Mouse (Mus musculus): ENCODE measurements at regions not wholly inside any gene's neighbourhood (a gene's known extent, or its start where the extent isn't known, plus 50 kb on each side); places are given as distances from the start of the nearest gene placed in this dataset.

DNA sequence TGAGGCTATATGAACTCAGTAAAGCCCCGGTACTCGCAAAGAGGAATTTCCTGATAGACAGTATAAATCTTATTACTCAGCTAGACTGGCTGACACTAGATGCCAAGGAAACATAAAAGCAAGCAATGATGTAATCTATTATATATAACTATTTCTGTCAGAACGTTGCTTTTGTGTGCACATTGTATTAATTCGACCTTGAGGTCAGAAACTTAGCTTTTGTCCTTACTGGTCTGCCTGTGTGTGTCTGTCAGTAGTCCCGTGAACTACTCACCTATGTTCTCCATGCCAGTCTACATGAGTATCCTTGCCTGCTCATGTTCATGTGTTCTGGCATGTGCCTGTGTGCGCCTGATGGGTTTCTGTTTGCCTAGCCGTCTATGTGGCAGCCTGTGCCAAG, 70.5 kb downstream of the Tmx1 start:
- no peak for DNase-seq

DNA sequence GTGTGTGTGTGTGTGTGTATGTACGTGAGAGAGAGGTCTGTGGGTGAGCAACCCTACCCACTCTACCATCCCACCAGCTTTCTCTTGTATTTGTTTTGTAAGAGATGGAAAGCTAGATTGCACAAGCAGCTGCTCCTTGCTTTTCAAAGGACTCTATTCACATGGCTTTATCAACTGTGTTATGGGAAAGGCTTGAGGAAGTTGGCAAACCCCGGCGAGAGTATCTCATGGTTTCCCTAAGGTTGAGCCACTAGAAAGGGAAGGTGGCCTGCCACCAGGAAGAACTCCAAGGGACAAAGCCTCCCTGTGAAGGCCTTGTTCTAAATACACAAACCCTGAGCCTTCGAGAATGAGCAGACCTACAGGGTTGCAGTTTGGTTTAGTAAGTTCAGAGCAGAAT, 71.8 kb downstream of the Tmx1 start:
- no peak for DNase-seq

DNA sequence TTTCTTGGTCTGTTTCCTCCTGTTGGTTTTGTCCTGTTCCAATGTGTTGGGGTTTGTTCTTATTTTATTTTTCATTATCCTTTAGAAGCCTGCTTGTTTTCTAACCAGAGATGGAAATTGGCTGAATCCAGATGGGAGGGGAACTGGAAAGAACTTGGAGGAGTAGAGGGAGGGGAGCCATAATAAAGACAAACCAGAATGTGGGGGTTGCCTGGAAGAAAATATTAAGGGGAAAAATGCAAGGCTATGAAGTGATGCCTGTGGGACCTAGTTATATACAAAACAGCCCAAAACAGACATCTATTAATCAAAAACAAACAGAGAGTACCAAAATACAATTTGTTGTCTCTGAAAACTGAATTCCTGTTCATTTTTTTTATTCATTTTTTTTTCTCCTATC, 78.8 kb downstream of the Tmx1 start:
- DNase-seq: no peak

DNA sequence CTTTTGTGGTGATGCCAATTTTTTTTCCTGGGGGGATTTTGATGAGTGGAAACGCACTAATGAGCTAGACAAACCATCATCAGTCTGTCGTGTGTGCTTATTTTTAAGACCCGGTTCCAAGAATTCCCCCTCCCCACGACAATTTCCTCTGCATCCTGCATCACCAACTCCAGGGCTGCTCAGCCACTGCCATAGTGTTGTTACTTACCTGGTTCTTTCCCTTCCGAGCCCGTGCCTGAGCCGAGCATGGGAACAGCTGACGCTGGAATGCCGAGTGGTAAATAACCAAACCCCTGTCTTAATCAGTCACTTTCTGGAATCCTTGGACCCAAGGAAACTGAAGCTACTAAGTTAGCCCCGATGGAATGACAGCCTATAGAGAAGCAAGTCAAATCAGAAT, 79.3 kb downstream of the Tmx1 start:
- DNase-seq: no peak

DNA sequence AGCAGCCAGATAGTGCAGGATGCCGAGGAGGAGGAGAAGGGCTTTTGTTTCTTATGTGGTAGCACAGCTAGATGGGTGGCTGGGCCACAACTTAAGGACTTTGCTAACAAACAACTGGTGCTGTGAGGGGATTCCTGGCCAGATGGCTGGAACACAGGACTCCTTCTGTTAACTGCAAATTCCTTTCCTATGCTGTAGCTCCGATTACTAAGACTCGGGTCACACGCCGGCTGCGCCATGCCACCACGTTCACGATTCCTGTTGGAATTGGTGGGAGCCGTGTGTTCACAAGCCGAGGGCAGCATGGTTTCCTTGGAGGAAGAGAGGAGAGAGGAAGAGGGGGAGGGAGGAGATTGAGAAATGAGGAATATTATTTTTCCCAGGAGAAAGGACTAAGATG, 79.9 kb downstream of the Tmx1 start:
- peak; percentile 41 for DNase-seq

DNA sequence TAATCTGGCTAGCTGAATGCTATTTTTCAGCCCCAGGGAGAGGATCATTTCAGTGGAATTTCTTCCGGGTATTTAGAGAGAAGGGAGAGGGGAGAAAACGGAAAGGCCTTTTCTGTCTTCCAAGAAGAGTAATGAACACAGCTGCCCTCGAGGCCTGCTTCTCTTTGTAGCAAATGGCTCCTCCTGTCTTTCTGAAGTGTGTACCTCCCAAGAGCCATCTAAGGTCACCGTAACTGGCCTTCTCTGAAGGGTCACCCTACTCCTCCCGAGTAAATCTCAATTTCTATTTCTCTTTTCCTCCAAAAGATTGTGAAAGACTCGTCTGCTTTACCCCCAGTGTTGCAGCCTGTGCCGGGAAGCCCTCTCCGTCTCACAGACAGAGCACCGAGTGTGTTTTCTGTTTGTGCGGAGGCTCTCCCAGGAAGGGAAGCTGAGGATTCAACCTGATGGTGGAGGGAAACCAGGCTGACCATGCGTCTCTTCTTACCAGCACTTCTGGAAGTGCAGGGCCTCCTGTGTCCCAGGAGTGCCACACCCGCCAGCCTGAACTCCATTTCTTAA, 80.6 kb downstream of the Tmx1 start:
- no peak for DNase-seq

DNA sequence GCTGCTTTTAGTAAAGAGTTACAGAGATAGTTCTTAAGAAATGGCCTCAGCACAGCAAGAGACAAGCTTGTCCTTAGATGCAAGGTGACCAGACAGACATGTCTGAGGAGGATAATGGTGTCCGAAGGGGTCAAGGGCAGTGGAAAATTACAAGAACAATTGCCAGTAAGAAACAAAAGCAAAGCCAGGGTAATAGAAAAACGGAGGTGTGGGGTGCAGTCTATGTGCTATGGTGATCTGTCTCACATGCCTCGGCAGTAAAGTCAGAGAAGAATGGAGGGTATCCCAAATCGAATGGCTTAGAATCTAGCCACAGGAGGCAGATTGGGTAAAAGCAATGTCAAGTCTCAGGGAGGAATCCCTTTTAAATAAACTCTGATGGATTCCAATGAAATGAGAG, 86.2 kb downstream of the Tmx1 start:
- DNase-seq: no peak

DNA sequence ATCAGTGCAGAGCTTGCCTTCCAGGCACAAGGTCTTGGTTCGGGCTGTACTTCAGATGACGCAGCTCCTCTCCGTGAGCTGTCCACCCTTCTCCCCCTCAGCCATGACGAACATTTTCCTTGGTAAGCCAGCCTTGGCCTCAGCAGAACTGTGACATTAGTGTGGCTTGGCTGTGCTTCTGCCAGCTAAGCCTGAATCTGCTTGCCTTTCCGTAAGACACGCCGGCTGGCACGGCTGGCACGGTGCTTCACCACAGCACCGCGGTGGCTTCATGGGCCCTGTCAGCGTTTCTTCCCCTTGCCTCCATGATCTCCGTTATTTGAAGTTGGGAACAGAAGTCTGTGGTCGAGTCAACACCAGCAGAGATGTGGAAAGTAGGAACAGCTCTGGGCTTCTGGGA, 87.0 kb downstream of the Tmx1 start:
- no peak for DNase-seq

DNA sequence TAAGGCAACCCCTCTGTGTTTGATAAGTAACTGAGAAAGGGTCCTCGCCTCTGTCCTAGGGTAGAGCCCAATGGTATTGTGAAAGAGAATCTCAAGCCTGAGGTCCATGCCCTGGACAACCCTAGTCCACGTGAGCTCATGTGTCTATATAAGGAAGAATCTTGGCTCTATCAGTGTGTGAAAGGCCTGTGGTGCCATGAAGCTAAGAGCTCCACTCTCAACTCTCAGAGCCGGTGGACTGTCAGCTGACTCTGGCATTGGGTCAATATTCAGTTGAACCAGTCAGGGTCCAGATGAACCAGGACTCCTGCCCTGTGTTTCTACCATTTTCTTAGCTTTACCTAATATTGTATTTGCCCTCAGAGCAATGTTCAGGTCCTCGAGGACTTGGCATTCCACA, 88.5 kb downstream of the Tmx1 start:
- no peak for DNase-seq

DNA sequence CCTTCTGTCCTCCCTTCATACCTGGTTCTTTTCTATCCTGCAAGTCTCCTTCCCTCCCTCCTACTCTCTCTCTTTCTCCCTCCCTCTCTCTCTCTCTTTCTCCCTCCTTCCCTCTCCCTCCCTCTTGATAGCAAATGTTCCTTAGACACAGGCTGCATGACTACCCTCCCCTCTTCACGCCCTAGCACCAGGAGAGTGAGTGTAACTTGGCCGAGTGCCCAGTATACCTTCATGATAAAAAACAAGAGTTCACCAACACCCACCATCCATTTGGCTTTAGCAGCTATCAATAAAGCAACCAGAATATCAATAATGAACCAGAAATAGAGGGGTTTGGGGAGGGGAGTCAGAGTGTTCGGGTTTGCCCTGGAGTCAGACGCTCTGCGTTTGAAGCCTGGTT, 90.4 kb downstream of the Tmx1 start:
- no peak for DNase-seq

DNA sequence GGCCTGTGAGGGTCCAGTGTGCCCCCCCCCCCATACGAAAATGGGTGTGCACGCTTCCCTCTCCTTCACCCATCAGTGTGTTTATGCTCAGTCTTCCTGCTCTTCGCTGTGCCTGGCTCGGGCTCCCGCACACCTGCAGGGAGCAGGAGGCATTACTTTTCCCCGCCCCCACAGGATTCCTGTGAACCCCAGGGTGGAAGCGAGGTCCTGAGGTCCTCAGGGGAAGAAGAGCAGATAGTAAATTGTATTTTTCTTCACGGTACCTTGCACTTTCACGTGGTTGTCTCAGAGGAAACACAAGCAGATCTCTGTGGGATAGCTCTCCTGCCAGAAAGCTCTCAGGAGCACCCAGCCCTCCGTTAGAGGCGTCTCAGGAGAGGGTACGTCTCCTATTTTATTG, 91.4 kb downstream of the Tmx1 start:
- no peak for DNase-seq

DNA sequence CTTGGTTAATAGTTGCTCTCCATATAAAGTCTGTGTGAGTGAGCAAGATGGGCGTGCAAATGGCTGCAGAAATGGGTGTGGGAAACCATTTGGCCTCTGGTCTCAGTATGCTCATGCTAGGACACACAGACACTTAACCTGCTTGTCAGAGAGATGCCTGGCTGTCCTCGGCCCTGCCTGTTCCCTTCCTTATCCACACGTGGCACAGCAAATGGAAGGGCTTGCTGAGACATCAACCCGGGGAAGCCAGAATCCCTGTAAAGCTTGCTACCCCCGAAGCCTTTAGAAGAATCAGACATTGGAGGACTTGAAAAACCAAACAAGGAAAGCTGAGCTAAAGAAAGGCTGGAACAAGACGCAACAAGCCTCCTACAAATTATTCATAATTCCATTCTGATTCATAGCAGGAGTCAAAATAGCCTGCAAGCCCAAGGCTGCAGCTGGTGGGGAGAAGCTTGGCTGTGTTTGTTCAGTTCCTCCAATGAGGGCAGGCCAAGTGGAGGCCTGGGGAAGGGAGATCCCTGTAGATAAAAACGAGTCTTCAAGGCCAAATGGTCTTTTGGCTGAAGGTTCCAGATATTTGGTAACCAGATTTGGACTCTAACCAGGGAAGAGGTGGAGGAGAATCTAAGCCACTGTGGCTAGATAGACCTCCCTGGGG, 92.1 kb downstream of the Tmx1 start:
- no peak for DNase-seq

DNA sequence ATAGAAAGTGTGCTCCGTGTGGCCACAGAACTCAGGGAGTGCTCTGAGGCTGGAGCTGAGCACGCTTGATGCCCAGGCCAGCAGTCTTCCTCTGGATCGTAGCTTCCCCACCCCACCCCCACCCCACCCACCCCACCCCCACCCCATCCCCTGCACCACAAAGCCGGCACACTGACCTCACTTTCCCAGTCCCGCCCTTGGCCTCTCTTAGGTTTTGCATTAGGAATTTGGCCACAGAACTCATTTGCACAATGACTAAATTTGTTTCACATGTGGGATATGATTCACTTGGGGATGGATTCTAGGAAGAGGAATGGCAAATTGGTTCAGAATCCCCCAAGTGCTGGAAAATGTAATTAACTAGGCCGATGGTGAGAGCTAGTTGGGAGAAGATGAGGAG, 94.3 kb downstream of the Tmx1 start:
- DNase-seq: no peak

DNA sequence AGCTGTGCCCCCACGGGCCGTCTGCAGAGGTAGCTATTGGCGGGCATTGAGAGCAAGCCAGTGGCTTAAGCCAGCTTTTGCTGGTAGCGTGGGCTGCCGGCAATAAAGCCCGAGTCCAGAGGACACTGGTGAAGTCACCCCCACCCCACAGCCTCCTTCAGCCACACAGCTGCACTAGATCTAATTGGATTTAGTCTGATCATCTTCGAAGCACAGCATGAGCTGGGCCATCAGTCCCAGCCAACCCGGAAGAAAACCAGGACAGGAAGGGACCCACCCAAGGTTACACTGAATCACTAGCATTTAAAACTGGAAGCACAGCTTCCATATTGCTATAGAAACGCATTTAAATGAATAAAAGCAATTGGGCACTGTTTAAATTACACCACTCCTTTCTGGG, 96.4 kb downstream of the Tmx1 start:
- no peak for DNase-seq

DNA sequence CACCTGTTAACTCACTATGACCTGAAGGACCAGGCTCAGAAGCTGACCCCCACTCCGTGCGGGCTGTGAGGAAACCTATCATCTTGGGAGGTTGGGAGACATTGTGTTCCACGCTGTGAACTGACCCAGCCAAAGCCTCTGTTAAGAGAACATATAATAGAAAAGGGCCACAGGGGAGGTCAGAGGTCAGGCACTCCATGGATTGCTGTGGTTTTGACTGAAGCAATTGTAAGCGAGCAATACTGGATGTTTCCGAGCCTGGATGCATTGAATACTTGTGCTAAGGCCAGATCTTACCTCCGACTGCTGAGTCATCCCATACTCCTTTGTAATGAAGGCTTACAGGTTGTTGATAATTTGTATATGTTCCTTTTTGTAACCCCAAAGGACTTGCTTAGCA, 101.0 kb downstream of the Tmx1 start:
- peak; percentile 28 for DNase-seq

DNA sequence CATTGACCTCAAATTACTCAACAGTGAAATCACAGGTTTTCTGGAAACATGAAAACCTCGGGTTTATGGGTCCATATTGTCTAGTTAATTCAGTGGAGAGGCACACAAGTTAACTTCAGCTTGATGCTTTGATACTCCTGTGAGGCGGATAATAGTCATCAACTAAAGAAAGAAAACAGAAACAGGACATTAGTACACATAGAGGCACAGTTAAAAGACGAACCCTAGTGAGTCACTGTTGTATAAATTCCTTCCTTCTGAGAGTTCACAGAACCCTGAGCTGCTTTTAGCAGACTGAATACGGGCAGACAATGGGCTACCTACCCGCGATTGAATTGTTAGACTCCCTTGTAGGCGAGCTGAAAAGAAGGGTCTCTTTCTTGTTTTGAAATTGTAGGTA, 101.7 kb downstream of the Tmx1 start:
- no peak for DNase-seq

DNA sequence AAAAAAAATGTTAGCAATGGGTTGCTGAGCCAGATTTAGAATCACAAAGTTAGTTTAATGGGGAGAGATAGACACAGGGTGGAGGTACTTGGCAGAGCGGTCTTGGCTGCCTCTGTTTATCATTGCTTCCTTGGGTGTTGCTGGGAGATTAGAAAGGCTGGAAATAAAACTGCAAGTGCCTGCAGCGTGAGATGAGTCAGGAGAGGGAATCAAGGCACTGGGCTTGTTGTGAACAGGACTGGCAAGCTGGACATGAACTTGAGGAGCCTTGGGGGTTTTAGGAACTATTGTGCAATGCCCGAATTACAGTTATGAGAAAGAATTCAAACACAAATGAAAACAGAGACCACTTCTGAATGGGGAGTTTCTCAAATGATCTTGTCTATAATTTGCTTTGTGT, 102.8 kb downstream of the Tmx1 start:
- DNase-seq: no peak

DNA sequence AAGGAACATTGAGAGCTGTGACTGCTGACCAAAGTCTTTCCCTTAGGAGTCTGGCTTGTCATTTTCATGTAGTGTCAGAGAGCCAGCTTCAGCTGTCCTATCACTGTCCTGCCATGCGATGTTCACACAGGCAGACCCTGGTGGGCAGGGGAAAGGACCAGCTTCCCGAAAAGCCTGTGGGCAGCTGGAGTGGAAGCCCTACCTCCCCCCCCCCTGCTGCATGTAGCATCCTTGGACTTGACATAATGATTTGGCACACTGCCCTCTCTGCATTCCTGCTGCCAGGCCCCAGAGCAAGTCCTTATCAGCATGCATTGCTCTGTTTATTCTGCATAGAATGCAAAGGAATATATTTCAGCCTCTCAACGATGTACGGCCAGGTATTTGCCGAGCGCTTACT, 103.9 kb downstream of the Tmx1 start:
- no peak for DNase-seq

DNA sequence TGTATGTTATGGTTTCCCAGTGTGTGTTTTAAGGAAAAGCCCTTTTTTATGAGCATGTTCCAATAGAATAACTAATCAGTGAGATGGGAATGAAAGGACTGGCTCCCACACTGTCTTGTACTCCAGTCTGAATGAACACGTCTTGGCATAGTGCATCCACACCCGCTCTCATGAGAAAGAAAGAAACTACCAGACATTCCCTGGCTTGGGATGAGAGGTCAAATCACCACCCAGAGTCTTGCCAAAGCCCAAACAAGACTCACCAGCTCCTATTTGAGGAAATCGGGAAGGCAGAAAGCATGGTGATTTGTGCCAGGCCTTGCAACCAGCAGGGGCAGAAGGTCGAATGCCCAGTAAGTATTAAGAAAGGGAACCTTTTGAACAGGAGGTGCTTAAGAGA, 110.6 kb downstream of the Tmx1 start:
- no peak for DNase-seq

DNA sequence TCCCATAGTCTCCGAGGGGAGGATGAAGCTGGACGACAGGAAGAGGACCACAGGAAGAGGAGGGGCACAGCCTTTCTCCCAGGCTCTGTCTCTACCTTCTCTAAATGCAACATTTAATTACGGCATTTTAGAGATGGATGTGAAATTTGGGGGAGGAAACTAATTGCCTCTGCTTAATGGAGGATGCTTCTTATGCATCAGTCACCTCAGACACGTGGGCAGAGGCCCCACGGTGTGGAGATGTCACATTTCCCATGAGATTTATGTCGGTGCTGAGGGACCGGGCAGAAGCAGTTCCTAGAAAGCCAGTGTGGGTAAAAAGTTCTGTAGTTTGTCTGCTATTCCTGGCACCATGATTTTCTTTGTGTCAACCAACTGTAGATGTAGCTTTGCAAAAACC, 122.8 kb downstream of the Tmx1 start:
- DNase-seq: no peak

DNA sequence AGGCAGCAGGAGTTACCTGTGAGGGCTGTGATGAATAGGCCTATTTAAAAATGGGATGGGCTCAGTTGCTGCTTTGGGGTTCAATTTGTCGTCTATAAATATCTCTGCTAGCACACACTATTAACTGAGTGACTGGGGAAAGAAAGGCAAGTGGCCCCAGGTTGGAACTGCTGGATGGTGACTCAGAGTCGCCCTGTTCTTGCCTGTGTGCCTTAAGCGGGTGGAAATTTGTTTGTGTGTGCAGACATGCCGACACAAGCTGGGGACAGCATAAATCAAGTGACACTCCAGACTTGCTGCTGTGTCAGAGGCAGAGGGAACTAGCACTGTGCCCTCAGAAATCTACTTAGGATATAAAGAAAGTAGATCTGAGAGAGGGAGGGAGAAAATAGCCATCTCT, 124.9 kb downstream of the Tmx1 start:
- no peak for DNase-seq

DNA sequence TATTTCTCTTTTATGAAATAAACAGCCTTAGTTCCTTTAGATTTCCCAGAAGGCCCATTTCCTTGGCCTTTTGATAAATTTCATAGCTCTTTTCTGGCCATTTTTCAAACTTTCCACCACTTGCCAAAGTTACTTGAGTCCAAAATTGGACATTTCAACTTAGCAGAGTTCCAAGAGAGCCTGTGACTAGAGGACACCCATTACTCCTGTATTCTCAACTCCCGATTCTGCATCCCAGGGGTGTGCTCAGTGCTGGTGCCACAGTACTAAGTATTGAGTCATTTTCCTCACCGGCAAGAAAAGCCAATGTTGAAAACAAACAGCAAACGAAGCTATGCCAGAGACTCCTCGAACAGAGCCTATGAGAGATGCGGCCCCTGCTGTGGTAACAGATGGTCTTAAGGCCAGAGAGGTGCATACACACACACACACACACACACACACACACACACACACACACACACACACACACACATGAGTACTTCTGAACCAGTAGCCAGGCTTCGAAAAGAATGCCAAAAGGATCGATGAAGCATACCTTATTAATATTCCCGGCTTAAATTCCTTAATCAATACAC, 126.5 kb downstream of the Tmx1 start:
- DNase-seq: no peak

DNA sequence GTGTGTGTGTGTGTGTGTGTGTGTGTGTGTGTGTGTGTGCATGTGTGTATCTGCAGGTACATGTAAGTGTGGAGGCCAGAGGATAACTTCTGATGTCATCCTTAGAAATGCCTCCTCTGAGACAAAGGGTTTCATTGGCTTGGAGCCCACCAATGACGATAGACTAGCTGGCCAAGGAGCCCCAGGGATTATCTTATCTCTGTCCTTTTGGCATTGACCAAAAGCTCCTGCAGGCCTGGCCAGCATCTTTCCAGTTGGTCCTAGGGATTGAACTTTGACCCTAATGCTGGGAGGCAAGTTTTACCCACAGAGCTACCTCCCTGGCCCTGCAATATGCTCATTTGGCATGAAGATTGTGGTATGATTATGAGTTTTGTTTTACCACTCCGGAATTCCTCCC, 133.3 kb downstream of the Tmx1 start:
- no peak for DNase-seq

DNA sequence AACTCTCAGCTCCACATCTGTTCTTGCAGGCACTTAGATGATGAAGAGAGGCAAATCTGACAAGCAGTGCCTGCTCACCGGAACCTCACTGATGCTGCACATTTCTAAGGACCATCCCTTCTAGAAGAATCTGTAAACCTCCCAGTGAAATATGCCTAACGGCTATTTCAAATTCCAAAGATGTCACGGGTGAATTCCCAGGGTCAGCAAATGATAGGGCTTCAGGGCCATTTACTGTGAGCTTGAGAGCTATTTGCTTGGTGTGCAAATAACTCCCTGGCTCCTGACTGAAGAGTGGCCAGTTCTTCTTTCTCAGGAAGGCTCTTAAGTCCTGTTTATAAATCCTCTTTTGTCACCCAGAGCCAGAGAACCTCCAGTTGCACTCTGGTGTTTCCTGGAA, 135.3 kb downstream of the Tmx1 start:
- peak; percentile 18 for DNase-seq

DNA sequence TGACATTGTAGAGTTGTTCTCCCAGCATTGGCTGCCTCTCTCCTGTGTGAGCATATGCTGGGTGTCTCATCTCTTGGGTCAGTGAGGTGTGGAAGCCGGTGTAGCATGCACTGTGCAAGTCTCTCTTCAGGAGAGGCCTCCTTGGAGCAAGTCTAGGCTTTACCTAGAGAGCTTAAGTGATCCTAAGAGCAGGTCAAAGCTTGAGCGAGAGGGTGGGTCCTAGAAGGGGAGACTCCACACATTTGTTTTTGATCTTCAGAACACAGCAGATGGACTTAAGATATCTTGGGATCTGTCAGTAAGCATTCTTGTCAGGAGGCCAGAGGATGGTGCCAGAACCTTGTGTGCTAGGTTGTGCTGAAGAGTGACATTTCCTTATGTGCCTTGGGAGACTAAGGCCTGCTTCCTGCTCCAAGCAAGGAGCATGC, 136.4 kb downstream of the Tmx1 start:
- no peak for DNase-seq

Measured in embryo, embryonic 11 days (tissue).